Mouse (Mus musculus): Measurements from ENCODE around the gene Gimap1. TPM values are rescaled to one million over a fixed set of nuclear protein-coding genes. Genes with fewer than 3 reads are reported as not detected.

Gene Gimap1
- polyA plus RNA-seq (2014; fragmentation: Illumina TruSeq; extraction: RNeasy Lipid Tissue Mini Kit (QIAGEN cat#74804); ENCODE audit: low read depth, low replicate concordance) = 3.7 TPM

GRCm38 (mm10) chr6:48738961-48739779 is at the start of gene Gimap1:
Gimap1 (plus strand) TSS chr6:48739054.

GRCm38 (mm10) chr6:48718455-48718854 is 20.4 kb upstream of the Gimap1 start, which contains the start of the genes Gm28053 and Gimap7:
Gm28053 (plus strand) TSS chr6:48718607.
Gimap7 (plus strand) TSS chr6:48718621.

GRCm38 (mm10) chr6:48745959-48746889 is 7.4 kb downstream of the Gimap1 start, which contains the start of gene Gimap5:
Gimap5 (plus strand) TSS chr6:48746197.

GRCm38 (mm10) chr6:48770696-48771095 is 31.8 kb downstream of the Gimap1 start, which contains the start of gene Gimap3:
Gimap3 (minus strand) TSS chr6:48770851.

Other genes with a start within 250 kb of the Gimap1 start
- 19.8 TPM for gene Atp6v0e2, start 201.4 kb upstream of the Gimap1 start, polyA plus RNA-seq (2014; fragmentation: Illumina TruSeq; extraction: RNeasy Lipid Tissue Mini Kit (QIAGEN cat#74804); ENCODE audit: low read depth, low replicate concordance)
- 2.8 TPM for gene Lrrc61, start 184.3 kb upstream of the Gimap1 start, polyA plus RNA-seq (2014; fragmentation: Illumina TruSeq; extraction: RNeasy Lipid Tissue Mini Kit (QIAGEN cat#74804); ENCODE audit: low read depth, low replicate concordance)
- 12.2 TPM for gene Rarres2, start 166.3 kb upstream of the Gimap1 start, polyA plus RNA-seq (2014; fragmentation: Illumina TruSeq; extraction: RNeasy Lipid Tissue Mini Kit (QIAGEN cat#74804); ENCODE audit: low read depth, low replicate concordance)
- gene Gm45021, start 149.4 kb upstream of the Gimap1 start, polyA plus RNA-seq (2014; fragmentation: Illumina TruSeq; extraction: RNeasy Lipid Tissue Mini Kit (QIAGEN cat#74804); ENCODE audit: low read depth, low replicate concordance) = not detected
- gene Repin1, start 145.2 kb upstream of the Gimap1 start, polyA plus RNA-seq (2014; fragmentation: Illumina TruSeq; extraction: RNeasy Lipid Tissue Mini Kit (QIAGEN cat#74804); ENCODE audit: low read depth, low replicate concordance) = 6.3 TPM
- not detected for gene Gm44965, start 145.1 kb upstream of the Gimap1 start, polyA plus RNA-seq (2014; fragmentation: Illumina TruSeq; extraction: RNeasy Lipid Tissue Mini Kit (QIAGEN cat#74804); ENCODE audit: low read depth, low replicate concordance)
- 0.63 TPM for gene Zfp775, start 137.0 kb upstream of the Gimap1 start, polyA plus RNA-seq (2014; fragmentation: Illumina TruSeq; extraction: RNeasy Lipid Tissue Mini Kit (QIAGEN cat#74804); ENCODE audit: low read depth, low replicate concordance)
- 6.2 TPM for gene AI854703, start 112.3 kb upstream of the Gimap1 start, polyA plus RNA-seq (2014; fragmentation: Illumina TruSeq; extraction: RNeasy Lipid Tissue Mini Kit (QIAGEN cat#74804); ENCODE audit: low read depth, low replicate concordance)
- 24.3 TPM for gene Gimap8, start 91.8 kb upstream of the Gimap1 start, polyA plus RNA-seq (2014; fragmentation: Illumina TruSeq; extraction: RNeasy Lipid Tissue Mini Kit (QIAGEN cat#74804); ENCODE audit: low read depth, low replicate concordance)
- 22.6 TPM for gene Gimap9, start 62.9 kb upstream of the Gimap1 start, polyA plus RNA-seq (2014; fragmentation: Illumina TruSeq; extraction: RNeasy Lipid Tissue Mini Kit (QIAGEN cat#74804); ENCODE audit: low read depth, low replicate concordance)
- 56.2 TPM for gene Gimap4, start 54.5 kb upstream of the Gimap1 start, polyA plus RNA-seq (2014; fragmentation: Illumina TruSeq; extraction: RNeasy Lipid Tissue Mini Kit (QIAGEN cat#74804); ENCODE audit: low read depth, low replicate concordance)
- gene Gimap6, start 30.8 kb upstream of the Gimap1 start, polyA plus RNA-seq (2014; fragmentation: Illumina TruSeq; extraction: RNeasy Lipid Tissue Mini Kit (QIAGEN cat#74804); ENCODE audit: low read depth, low replicate concordance) = 32.7 TPM
- 2.7 TPM for gene Gm28053, start 20.4 kb upstream of the Gimap1 start, polyA plus RNA-seq (2014; fragmentation: Illumina TruSeq; extraction: RNeasy Lipid Tissue Mini Kit (QIAGEN cat#74804); ENCODE audit: low read depth, low replicate concordance)
- 3.7 TPM for gene Gimap7, start 20.4 kb upstream of the Gimap1 start, polyA plus RNA-seq (2014; fragmentation: Illumina TruSeq; extraction: RNeasy Lipid Tissue Mini Kit (QIAGEN cat#74804); ENCODE audit: low read depth, low replicate concordance)
- 2.6 TPM for gene Gimap5, start 7.1 kb downstream of the Gimap1 start, polyA plus RNA-seq (2014; fragmentation: Illumina TruSeq; extraction: RNeasy Lipid Tissue Mini Kit (QIAGEN cat#74804); ENCODE audit: low read depth, low replicate concordance)
- 7.1 TPM for gene Gimap3, start 31.8 kb downstream of the Gimap1 start, polyA plus RNA-seq (2014; fragmentation: Illumina TruSeq; extraction: RNeasy Lipid Tissue Mini Kit (QIAGEN cat#74804); ENCODE audit: low read depth, low replicate concordance)
- gene Tmem176a, start 101.9 kb downstream of the Gimap1 start, polyA plus RNA-seq (2014; fragmentation: Illumina TruSeq; extraction: RNeasy Lipid Tissue Mini Kit (QIAGEN cat#74804); ENCODE audit: low read depth, low replicate concordance) = 133 TPM
- gene Tmem176b, start 102.4 kb downstream of the Gimap1 start, polyA plus RNA-seq (2014; fragmentation: Illumina TruSeq; extraction: RNeasy Lipid Tissue Mini Kit (QIAGEN cat#74804); ENCODE audit: low read depth, low replicate concordance) = 19.3 TPM
- 80.7 TPM for gene Aoc1, start 133.8 kb downstream of the Gimap1 start, polyA plus RNA-seq (2014; fragmentation: Illumina TruSeq; extraction: RNeasy Lipid Tissue Mini Kit (QIAGEN cat#74804); ENCODE audit: low read depth, low replicate concordance)
- not detected for gene 1600015I10Rik, start 190.8 kb downstream of the Gimap1 start, polyA plus RNA-seq (2014; fragmentation: Illumina TruSeq; extraction: RNeasy Lipid Tissue Mini Kit (QIAGEN cat#74804); ENCODE audit: low read depth, low replicate concordance)
- gene Doxl2, start 235.9 kb downstream of the Gimap1 start, polyA plus RNA-seq (2014; fragmentation: Illumina TruSeq; extraction: RNeasy Lipid Tissue Mini Kit (QIAGEN cat#74804); ENCODE audit: low read depth, low replicate concordance) = not detected
- gene Svs1, start 247.8 kb downstream of the Gimap1 start, polyA plus RNA-seq (2014; fragmentation: Illumina TruSeq; extraction: RNeasy Lipid Tissue Mini Kit (QIAGEN cat#74804); ENCODE audit: low read depth, low replicate concordance) = not detected